ENCODE assay signal across 22 mouse cellular contexts in genomic region chr4:140248396-140248795, GRCm38 (mm10). TPM values are rescaled to one million over a fixed set of nuclear protein-coding genes. Genes with fewer than 3 reads are reported as not detected.
DNase-seq lines count a peak whose midpoint lies in the region; TF ChIP-seq lines count a peak whose summit lies in the region.
"Had no signal": no experiment of that assay in that cellular context is flagged by ENCODE, and none has a peak within 500 bp of the region (broad histone marks: within the 10 kb centered on the region; RNA-seq: fewer than 3 reads in every experiment).

No protein-coding gene starts in this region.

- H3K27me3 ChIP-seq in E14TG2a.4 (ENCODE audit: insufficient read depth, low read length): peaks cover 68% of the 10 kb centered on the region

- TF ChIP-seq CTCF in E14TG2a.4 (conservative IDR thresholded peaks at IDR 0.05; ENCODE audit: low read length): no peak

- peaks cover 55% of the 10 kb centered on the region for H3K4me1 ChIP-seq in E14TG2a.4 (replicated peaks; ENCODE audit: low read depth, low read length)

- peak; percentile 33 to 39 for DNase-seq in cerebellum, adult 18-20 months
- DNase-seq in cerebellum, adult 11 months: no peak
- DNase-seq in cerebellum, postnatal 25 days: peak; percentile 37 to 54
- DNase-seq in cerebellum, adult 9-10 months: no peak
- DNase-seq in ES-CJ7 (ENCODE audit: low read depth, low spot score): peak; percentile 93
- no peak for DNase-seq in left cerebral cortex, postnatal 4 days
- no peak for DNase-seq in layer of hippocampus, postnatal 36 days
- DNase-seq: adrenal gland, postnatal 10 days; adrenal gland, postnatal 36 days; gastrocnemius, adult 2 months; gastrocnemius, postnatal 14 days; heart, adult 11 months; kidney, adult 2 months had no signal

- peak overlapping the region; percentile 67 for H3K4me3 ChIP-seq in E14TG2a.4 (replicated peaks; ENCODE audit: low read length)
- H3K4me3 ChIP-seq: embryonic facial prominence, embryonic 12.5 days; embryonic facial prominence, embryonic 15.5 days; forebrain, embryonic 13.5 days; gastrocnemius, adult 2 months; hindbrain, embryonic 12.5 days; hindbrain, embryonic 15.5 days had no signal

- no peaks in the 10 kb centered on the region for H3K9me3 ChIP-seq in E14TG2a.4 (ENCODE audit: low read length)
- H3K9me3 ChIP-seq: embryonic facial prominence, embryonic 12.5 days; embryonic facial prominence, embryonic 15.5 days; forebrain, embryonic 13.5 days; hindbrain, embryonic 12.5 days; hindbrain, embryonic 15.5 days had no signal

- no peaks in the 10 kb centered on the region for H3K36me3 ChIP-seq in E14TG2a.4 (ENCODE audit: insufficient read depth, low read length)
- H3K36me3 ChIP-seq: embryonic facial prominence, embryonic 12.5 days; embryonic facial prominence, embryonic 15.5 days; hindbrain, embryonic 12.5 days; hindbrain, embryonic 15.5 days had no signal

- intact Hi-C loops in left cerebral cortex, postnatal 4 days (cut with DNase I): loop anchor here (5.0 to 10.0 kb wide), 3 partner anchors 129 to 376 kb away; no protein-coding TSS in a partner anchor

RNA-seq across cellular contexts. Expression of gene Igsf21, which starts 1.8 kb away (rescaled TPM):
- 100 to 1,000 TPM; 104 to 114 TPM for total RNA-seq in left cerebral cortex, postnatal 4 days (2021)
- 10 to 100 TPM; 35.3 to 38.7 TPM for total RNA-seq in layer of hippocampus, postnatal 36 days (2021)
- total RNA-seq: common myeloid progenitor, adult 5-6 weeks; hematopoietic stem cell, adult 5-6 weeks; MEL had no signal

Comparison
In these comparisons a context has a peak if more than half of its experiments do, and no peak if none do; other contexts are left out.
1. DNase-seq: peak in cerebellum, adult 18-20 months (2 of 2), cerebellum, postnatal 25 days (2 of 2) and ES-CJ7 (single experiment); none in cerebellum, adult 11 months (single experiment), cerebellum, adult 9-10 months (single experiment), left cerebral cortex, postnatal 4 days (single experiment) and layer of hippocampus, postnatal 36 days (0 of 2).